Mouse (Mus musculus) neural tube, embryonic 15.5 days (tissue): ENCODE results near the gene Bmp2k. TPM values are rescaled to one million over a fixed set of nuclear protein-coding genes. Genes with fewer than 3 reads are reported as not detected.

Experiments used
- ATAC-seq: fragments of 200-750 bp; cut with Nextera tagmentation; 2 replicates; pipeline ENCODE4 v1.8.0; 2017; ENCODE audit warnings: mild to moderate bottlenecking, moderate TSS enrichment, moderate library complexity; ENCODE audit not compliant: low FRiP score
- H3K27ac ChIP-seq: fragments of 300-500 bp; sonication (generic); replicated peaks from 2 replicates; pipeline ENCODE4 v1.5.1; 2015; ENCODE audit warnings: mild to moderate bottlenecking, inconsistent platforms
- H3K27me3 ChIP-seq: fragments of 300-500 bp; sonication (generic); replicated peaks from 2 replicates; pipeline ENCODE4 v1.6.1; 2015; ENCODE audit warnings: inconsistent platforms
- H3K36me3 ChIP-seq: fragments of 300-500 bp; sonication (generic); 2 replicates; pipeline ENCODE4 v1.6.1; 2015; ENCODE audit warnings: inconsistent platforms
- H3K4me1 ChIP-seq: fragments of 300-500 bp; sonication (generic); 2 replicates; pipeline ENCODE4 v1.6.1; 2015; ENCODE audit warnings: inconsistent platforms
- H3K4me2 ChIP-seq: fragments of 300-500 bp; sonication (generic); 2 replicates; pipeline ENCODE4 v1.6.1; 2015; ENCODE audit warnings: inconsistent platforms, mild to moderate bottlenecking, moderate library complexity
- H3K4me3 ChIP-seq: fragments of 300-500 bp; sonication (generic); replicated peaks from 2 replicates; pipeline ENCODE4 v1.5.1; 2015; ENCODE audit warnings: mild to moderate bottlenecking, inconsistent platforms
- H3K9ac ChIP-seq: fragments of 300-500 bp; sonication (generic); replicated peaks from 2 replicates; pipeline ENCODE4 v1.6.1; 2015; ENCODE audit warnings: mild to moderate bottlenecking, inconsistent platforms
- H3K9me3 ChIP-seq: fragments of 300-500 bp; sonication (generic); replicated peaks from 2 replicates; pipeline ENCODE4 v1.6.1; 2016; ENCODE audit warnings: inconsistent platforms
- WGBS: fragments of 180-500 bp; shearing (Covaris S2); methylation state at CpG from one replicate; pipeline ENCODE4 v1.1.7; 2015; ENCODE audit warnings: mixed read lengths; 5-methylcytosine and 5-hydroxymethylcytosine counted together
- polyA plus RNA-seq: library from polyadenylated mRNA; unstranded; fragments of >200 nt; fragmentation: Nextera tagmentation; extraction: Ambion mirVana; gene quantifications from 2 replicates; pipeline ENCODE4 v1.2.1, GENCODE M21; 2015

The Bmp2k gene
- 7.8 and 10.9 TPM in 2 replicates for polyA plus RNA-seq

- ATAC-seq, result peak; percentile 98
- 1% methylated on average over 55 of the region's 78 CpGs for WGBS
- Histone ChIP-seq H3K4me1 (peaks cover 30% of the 10 kb centered on the region), H3K9ac (peak within 1 kb of the TSS; percentile 60), H3K27ac (peak within 1 kb of the TSS; percentile 90), H3K36me3 (no peaks in the 10 kb centered on the region), H3K27me3 (no peaks in the 10 kb centered on the region), H3K4me3 (peak within 1 kb of the TSS; percentile 79), H3K9me3 (no peaks in the 10 kb centered on the region), H3K4me2 (peak within 1 kb of the TSS; percentile 81)
Measured at GRCm38 (mm10) chr5:96997310-96997801, at the start of gene Bmp2k. TSS of gene Bmp2k (plus strand) at chr5:96997689.

- H3K9me3 ChIP-seq, result no peaks in the 10 kb centered on the region
- H3K4me3 ChIP-seq, result no peak overlapping the region
- ATAC-seq, result no peak
- no peak overlapping the region for H3K27ac ChIP-seq
- no peak overlapping the region for H3K9ac ChIP-seq
- no peak overlapping the region for H3K4me2 ChIP-seq
- WGBS, result 91% methylated on average over 13 of the region's 13 CpGs
- H3K27me3 ChIP-seq, result no peaks in the 10 kb centered on the region
- H3K4me1 ChIP-seq, result peaks cover 5% of the 10 kb centered on the region; the same call in 1 of the 2 replicates
- no peaks in the 10 kb centered on the region for H3K36me3 ChIP-seq
Measured at GRCm38 (mm10) chr5:96948856-96949527, 48.5 kb upstream of the Bmp2k start.

- Histone ChIP-seq H3K4me3 (no peak overlapping the region), H3K36me3 (no peaks in the 10 kb centered on the region), H3K4me1 (peaks cover 7% of the 10 kb centered on the region; the same call in 1 of the 2 replicates), H3K27ac (no peak overlapping the region), H3K27me3 (no peaks in the 10 kb centered on the region), H3K9ac (no peak overlapping the region), H3K4me2 (no peak overlapping the region), H3K9me3 (no peaks in the 10 kb centered on the region)
- ATAC-seq, result no peak
- WGBS, result 91% methylated on average over 13 of the region's 13 CpGs
Measured at GRCm38 (mm10) chr5:96949839-96950666, 47.4 kb upstream of the Bmp2k start.

- Histone ChIP-seq H3K27me3 (no peaks in the 10 kb centered on the region), H3K9me3 (no peaks in the 10 kb centered on the region), H3K9ac (no peak overlapping the region), H3K4me2 (no peak overlapping the region), H3K36me3 (no peaks in the 10 kb centered on the region), H3K4me3 (no peak overlapping the region), H3K27ac (no peak overlapping the region), H3K4me1 (peaks cover 7% of the 10 kb centered on the region; the same call in 1 of the 2 replicates)
- no peak for ATAC-seq
- 86% methylated on average over 10 of the region's 10 CpGs for WGBS
Measured at GRCm38 (mm10) chr5:96950667-96951492, 46.6 kb upstream of the Bmp2k start.

- ATAC-seq, result no peak
- Histone ChIP-seq H3K27me3 (no peaks in the 10 kb centered on the region), H3K9ac (no peak overlapping the region), H3K4me3 (no peak overlapping the region), H3K36me3 (no peaks in the 10 kb centered on the region), H3K9me3 (no peaks in the 10 kb centered on the region), H3K4me1 (peaks cover 7% of the 10 kb centered on the region; the same call in 1 of the 2 replicates), H3K4me2 (no peak overlapping the region), H3K27ac (no peak overlapping the region)
- WGBS, result 82% methylated on average over 8 of the region's 8 CpGs
Measured at GRCm38 (mm10) chr5:96951493-96952105, 45.9 kb upstream of the Bmp2k start.

GRCm38 (mm10) chr5:96954040-96954439 lies 43.4 kb upstream of the Bmp2k start:
- H3K36me3 ChIP-seq, result no peaks in the 10 kb centered on the region
- no peaks in the 10 kb centered on the region for H3K9me3 ChIP-seq
- H3K9ac ChIP-seq, result no peak overlapping the region
- H3K27ac ChIP-seq, result no peak overlapping the region
- no peaks in the 10 kb centered on the region for H3K27me3 ChIP-seq
- H3K4me3 ChIP-seq, result no peak overlapping the region
- peaks cover 7% of the 10 kb centered on the region; the same call in 1 of the 2 replicates for H3K4me1 ChIP-seq
- no peak overlapping the region for H3K4me2 ChIP-seq
- WGBS, result 43% methylated on average over 11 of the region's 11 CpGs
- no peak for ATAC-seq

GRCm38 (mm10) chr5:96954466-96955027 lies 42.9 kb upstream of the Bmp2k start:
- H3K9me3 ChIP-seq, result no peaks in the 10 kb centered on the region

GRCm38 (mm10) chr5:96956926-96957325 lies 40.6 kb upstream of the Bmp2k start:
- H3K4me1 ChIP-seq, result peaks cover 7% of the 10 kb centered on the region; the same call in 1 of the 2 replicates
- WGBS, result 32% methylated on average over 3 of the region's 3 CpGs
- no peak overlapping the region for H3K9ac ChIP-seq
- H3K27ac ChIP-seq, result no peak overlapping the region
- H3K36me3 ChIP-seq, result no peaks in the 10 kb centered on the region
- no peak overlapping the region for H3K4me3 ChIP-seq
- ATAC-seq, result no peak
- H3K9me3 ChIP-seq, result no peaks in the 10 kb centered on the region
- no peak overlapping the region for H3K4me2 ChIP-seq
- H3K27me3 ChIP-seq, result no peaks in the 10 kb centered on the region

More at GRCm38 (mm10) chr5:96954466-96955027, 42.9 kb upstream of the Bmp2k start:
- Histone ChIP-seq H3K4me2 (no peak overlapping the region), H3K27me3 (no peaks in the 10 kb centered on the region), H3K27ac (no peak overlapping the region), H3K9ac (no peak overlapping the region), H3K4me3 (no peak overlapping the region), H3K36me3 (no peaks in the 10 kb centered on the region), H3K4me1 (peaks cover 7% of the 10 kb centered on the region; the same call in 1 of the 2 replicates)
- WGBS, result 71% methylated on average over 10 of the region's 10 CpGs
- no peak for ATAC-seq

- Histone ChIP-seq H3K9me3 (no peaks in the 10 kb centered on the region), H3K9ac (no peak overlapping the region), H3K4me2 (no peak overlapping the region), H3K36me3 (no peaks in the 10 kb centered on the region), H3K4me3 (no peak overlapping the region), H3K27ac (no peak overlapping the region), H3K4me1 (peaks cover 9% of the 10 kb centered on the region), H3K27me3 (no peaks in the 10 kb centered on the region)
- WGBS, result 85% methylated on average over 5 of the region's 5 CpGs
- no peak for ATAC-seq
Measured at GRCm38 (mm10) chr5:96961122-96961521, 36.4 kb upstream of the Bmp2k start.

- Histone ChIP-seq H3K36me3 (no peaks in the 10 kb centered on the region), H3K9ac (no peak overlapping the region), H3K27ac (no peak overlapping the region), H3K4me1 (peaks cover 9% of the 10 kb centered on the region), H3K4me3 (no peak overlapping the region), H3K9me3 (no peaks in the 10 kb centered on the region), H3K4me2 (no peak overlapping the region), H3K27me3 (no peaks in the 10 kb centered on the region)
- ATAC-seq, result no peak
Measured at GRCm38 (mm10) chr5:96961852-96962251, 35.6 kb upstream of the Bmp2k start.
